Mouse (Mus musculus) cerebellum, adult 2 months (tissue): Measurements from ENCODE around the gene Prkcb.

Source experiments
- CTCF ChIP-seq: fragments of 200-500 bp; IDR thresholded peaks from 2 replicates; pipeline ENCODE4 v1.5.1; 2011; ENCODE audit warnings: low read depth, mild to moderate bottlenecking, control low read depth, low read length, moderate library complexity, borderline replicate concordance; ENCODE audit not compliant: insufficient read depth
- POLR2A ChIP-seq: fragments of 200-500 bp; IDR thresholded peaks from 2 replicates; pipeline ENCODE4 v1.6.1; 2011; ENCODE audit warnings: low read length, control low read depth, borderline replicate concordance; ENCODE audit not compliant: insufficient read depth

- TF ChIP-seq CTCF (no peak), POLR2A (no peak)
Measured at GRCm38 (mm10) chr7:122393964-122394363, 105.4 kb downstream of the Prkcb start.
